Mouse (Mus musculus): ENCODE data around the gene Ccnd3. TPM values are rescaled to one million over a fixed set of nuclear protein-coding genes. Genes with fewer than 3 reads are reported as not detected.

The Ccnd3 gene
- polyA plus RNA-seq, 1 experiment = 417 TPM

DNA sequence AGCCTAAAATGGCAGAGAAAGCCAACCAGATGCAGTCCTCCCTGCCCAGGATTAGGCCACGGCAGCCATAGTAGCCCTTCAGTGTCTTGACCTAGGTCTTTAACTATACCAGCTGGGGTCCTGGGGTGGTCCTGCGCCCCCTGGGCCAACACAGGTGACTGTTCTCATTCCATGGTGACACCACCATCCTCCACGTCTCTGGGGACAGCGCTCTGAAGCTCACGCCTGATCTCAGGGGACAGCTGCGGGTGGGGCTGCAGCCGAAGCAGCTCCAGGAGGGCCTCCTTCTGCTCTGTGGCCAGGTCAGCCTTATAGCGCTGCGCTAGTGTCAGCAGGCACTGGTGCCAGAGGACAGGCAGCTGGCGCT is 96.5 kb downstream of the Ccnd3 start:
- Histone ChIP-seq H3K4me1 (ENCODE audit: control insufficient read depth, insufficient read depth, low read length) (peaks cover 10% of the 10 kb centered on the region; the same call in 1 of the 2 replicates), H3K4me3 (replicated peaks; ENCODE audit: control insufficient read depth, low read depth, low read length) (no peak overlapping the region), H3K27ac (ENCODE audit: control insufficient read depth, insufficient read depth, low read depth, low read length, poor library complexity) (peak overlapping the region; percentile 21)
- WGBS = 86% methylated on average over 10 of the region's 10 CpGs
- TF ChIP-seq POLR2A (IDR thresholded peaks at IDR 0.05; ENCODE audit: borderline replicate concordance, control insufficient read depth, low read depth, low read length) (no peak), CTCF (IDR thresholded peaks at IDR 0.05; ENCODE audit: control insufficient read depth, insufficient read depth, low read length) (no peak)

DNA sequence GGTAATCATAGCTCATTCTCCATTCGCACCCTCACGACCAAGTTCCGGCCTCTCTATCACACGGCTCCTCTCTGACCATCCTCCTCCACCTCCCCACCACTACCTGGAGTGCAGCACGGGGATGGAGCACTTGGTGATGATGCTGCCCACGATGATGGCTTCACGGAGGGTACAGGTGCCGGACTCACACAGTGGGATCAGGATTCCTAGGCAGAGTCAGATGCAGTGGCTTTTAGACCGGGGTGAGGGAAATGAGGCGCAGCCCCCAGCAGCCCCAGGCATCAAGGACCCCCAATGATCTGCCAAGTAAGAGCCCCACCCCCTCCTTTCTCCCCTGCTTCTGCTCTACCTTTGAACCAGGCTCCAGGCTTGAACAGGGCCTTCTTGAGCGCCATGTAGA is 97.4 kb downstream of the Ccnd3 start:
- TF ChIP-seq CTCF (IDR thresholded peaks at IDR 0.05; ENCODE audit: control insufficient read depth, insufficient read depth, low read length) (no peak), POLR2A (IDR thresholded peaks at IDR 0.05; ENCODE audit: borderline replicate concordance, control insufficient read depth, low read depth, low read length) (no peak)
- Histone ChIP-seq H3K4me1 (ENCODE audit: control insufficient read depth, insufficient read depth, low read length) (peaks cover 10% of the 10 kb centered on the region; the same call in 1 of the 2 replicates), H3K27ac (ENCODE audit: control insufficient read depth, insufficient read depth, low read depth, low read length, poor library complexity) (no peak overlapping the region), H3K4me3 (replicated peaks; ENCODE audit: control insufficient read depth, low read depth, low read length) (no peak overlapping the region)
- WGBS = 93% methylated on average over 11 of the region's 11 CpGs

DNA sequence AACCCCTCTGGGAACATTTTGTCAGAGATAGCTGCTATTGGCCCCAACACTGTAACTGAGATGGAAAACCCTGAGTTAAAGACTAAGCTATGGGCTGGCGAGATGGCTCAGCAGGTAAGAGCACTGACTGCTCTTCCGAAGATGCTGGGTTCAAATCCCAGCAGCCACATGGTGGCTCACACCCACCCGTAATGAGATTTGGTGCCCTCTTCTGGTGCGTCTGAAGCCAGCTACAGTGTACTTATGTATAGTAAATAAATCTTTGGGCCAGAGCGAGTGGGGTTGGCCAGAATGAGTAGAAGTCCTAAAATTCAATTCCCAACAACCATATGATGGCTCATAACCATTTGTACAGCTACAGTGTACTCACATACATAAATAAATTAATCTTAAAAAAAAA is 101.4 kb downstream of the Ccnd3 start:
- H3K27ac ChIP-seq (ENCODE audit: control insufficient read depth, insufficient read depth, low read depth, low read length, poor library complexity) = no peak overlapping the region
- WGBS = 64% methylated on average over 5 of the region's 5 CpGs
- peaks cover 3% of the 10 kb centered on the region; the same call in 1 of the 2 replicates for H3K4me1 ChIP-seq (ENCODE audit: control insufficient read depth, insufficient read depth, low read length)
- H3K4me3 ChIP-seq (replicated peaks; ENCODE audit: control insufficient read depth, low read depth, low read length) = no peak overlapping the region
- TF ChIP-seq POLR2A (IDR thresholded peaks at IDR 0.05; ENCODE audit: borderline replicate concordance, control insufficient read depth, low read depth, low read length) (no peak), CTCF (IDR thresholded peaks at IDR 0.05; ENCODE audit: control insufficient read depth, insufficient read depth, low read length) (peak; percentile 52; the same call in 1 of the 2 replicates)

DNA sequence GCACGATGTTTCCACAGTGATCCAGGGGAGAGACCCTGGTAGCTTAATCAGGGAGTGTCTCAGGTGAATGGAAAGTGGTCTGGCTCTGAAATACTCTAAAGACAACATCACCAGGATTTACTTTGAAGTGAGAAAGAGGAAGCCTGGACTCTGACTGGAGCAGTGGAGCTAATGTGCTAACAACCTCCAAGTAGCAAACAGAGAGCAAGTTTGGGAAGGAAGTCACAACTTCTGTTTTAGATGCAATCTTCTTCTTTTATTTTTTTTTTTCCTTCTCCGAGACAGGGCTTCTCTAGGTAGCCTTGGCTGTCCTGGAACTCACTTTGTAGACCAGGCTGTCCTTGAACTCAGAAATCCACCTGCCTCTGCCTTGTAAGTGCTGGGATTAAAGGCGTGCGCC is 104.3 kb downstream of the Ccnd3 start:
- 64% methylated on average over 4 of the region's 4 CpGs for WGBS
- TF ChIP-seq POLR2A (IDR thresholded peaks at IDR 0.05; ENCODE audit: borderline replicate concordance, control insufficient read depth, low read depth, low read length) (no peak), CTCF (IDR thresholded peaks at IDR 0.05; ENCODE audit: control insufficient read depth, insufficient read depth, low read length) (no peak)
- H3K27ac ChIP-seq (ENCODE audit: control insufficient read depth, insufficient read depth, low read depth, low read length, poor library complexity) = peak overlapping the region; percentile 36; the same call in 1 of the 2 replicates
- peaks cover 3% of the 10 kb centered on the region; the same call in 1 of the 2 replicates for H3K4me1 ChIP-seq (ENCODE audit: control insufficient read depth, insufficient read depth, low read length)
- no peak overlapping the region for H3K4me3 ChIP-seq (replicated peaks; ENCODE audit: control insufficient read depth, low read depth, low read length)

DNA sequence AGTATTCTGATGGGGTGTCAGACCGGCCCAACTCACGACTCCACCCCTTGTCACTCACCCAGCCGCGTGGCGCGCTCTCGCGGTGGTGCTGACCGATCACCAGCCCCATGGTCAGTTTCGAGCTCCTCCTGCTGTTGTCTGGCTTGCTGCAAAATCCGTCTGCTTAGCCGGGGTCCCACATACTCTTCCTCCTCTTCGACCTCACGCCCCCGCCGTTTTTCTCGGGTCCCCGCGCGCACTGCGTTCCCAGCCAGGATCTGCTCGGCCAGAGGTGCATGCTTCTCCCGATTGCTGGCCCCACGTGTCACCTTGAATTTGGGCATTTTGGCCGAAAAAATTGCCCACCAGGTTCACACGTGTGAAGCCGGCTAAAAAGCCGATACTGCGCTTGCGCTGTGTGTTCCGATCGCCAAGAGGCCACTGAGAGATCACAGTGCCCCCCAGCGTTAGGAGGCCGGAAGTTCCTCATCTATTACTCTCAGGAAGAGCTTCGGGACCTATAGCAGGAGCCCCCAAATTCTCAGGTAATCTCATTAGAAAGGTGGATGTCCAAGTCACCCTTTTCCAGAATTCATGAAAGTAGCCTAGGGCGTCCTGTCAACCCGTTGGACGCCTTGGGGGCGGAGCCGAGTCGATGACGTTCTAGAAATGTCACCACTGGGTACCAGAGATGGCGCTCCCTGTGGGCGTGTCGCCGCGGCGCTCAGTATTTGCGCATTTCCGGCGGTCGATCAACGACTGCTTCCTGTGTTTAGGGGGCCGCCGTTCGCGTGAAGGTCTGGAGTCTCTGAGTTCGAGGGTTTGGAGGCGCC is 106.2 kb downstream of the Ccnd3 start, which contains the start of the genes Bysl, Med20 and Gm20517:
TSS of gene Bysl (minus strand) at position 644 of the 812 bp plus-strand sequence.
TSS of gene Med20 (plus strand) at position 734 of the 812 bp plus-strand sequence.
TSS of gene Gm20517 (plus strand) at position 741 of the 812 bp plus-strand sequence.
- WGBS = under 1% methylated on average over 59 of the region's 59 CpGs
- Histone ChIP-seq H3K27ac (ENCODE audit: control insufficient read depth, insufficient read depth, low read depth, low read length, poor library complexity) (peak within 1 kb of the TSS; percentile 65), H3K4me1 (ENCODE audit: control insufficient read depth, insufficient read depth, low read length) (peaks cover 3% of the 10 kb centered on the region; the same call in 1 of the 2 replicates), H3K4me3 (replicated peaks; ENCODE audit: control insufficient read depth, low read depth, low read length) (peak within 1 kb of the TSS; percentile 96)
- TF ChIP-seq POLR2A (IDR thresholded peaks at IDR 0.05; ENCODE audit: borderline replicate concordance, control insufficient read depth, low read depth, low read length) = peak; percentile 66; the same call in 1 of the 2 replicates
- peak; percentile 83 for TF ChIP-seq CTCF (IDR thresholded peaks at IDR 0.05; ENCODE audit: control insufficient read depth, insufficient read depth, low read length)

DNA sequence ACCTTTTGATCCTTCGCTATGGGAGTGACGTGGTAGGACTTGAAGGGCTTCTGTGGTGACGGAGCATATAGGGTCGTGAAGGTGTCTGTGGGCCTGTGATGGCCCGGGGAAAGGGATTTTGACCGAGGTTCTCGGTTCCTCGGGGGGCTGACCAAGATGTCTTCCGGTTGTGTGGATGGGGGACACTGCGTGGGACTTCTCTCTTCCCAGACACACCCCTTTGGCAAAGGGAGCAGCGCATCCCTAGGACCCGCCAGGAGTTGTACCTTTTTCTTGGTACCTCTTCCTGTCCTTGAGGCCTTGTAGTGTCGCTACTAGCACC is 106.8 kb downstream of the Ccnd3 start:
- 0% methylated on average over 13 of the region's 13 CpGs for WGBS
- peak overlapping the region; percentile 65 for H3K27ac ChIP-seq (ENCODE audit: control insufficient read depth, insufficient read depth, low read depth, low read length, poor library complexity)
- H3K4me3 ChIP-seq (replicated peaks; ENCODE audit: control insufficient read depth, low read depth, low read length) = peak overlapping the region; percentile 96
- TF ChIP-seq POLR2A (IDR thresholded peaks at IDR 0.05; ENCODE audit: borderline replicate concordance, control insufficient read depth, low read depth, low read length) (no peak), CTCF (IDR thresholded peaks at IDR 0.05; ENCODE audit: control insufficient read depth, insufficient read depth, low read length) (no peak)
- H3K4me1 ChIP-seq (ENCODE audit: control insufficient read depth, insufficient read depth, low read length) = peaks cover 3% of the 10 kb centered on the region; the same call in 1 of the 2 replicates

DNA sequence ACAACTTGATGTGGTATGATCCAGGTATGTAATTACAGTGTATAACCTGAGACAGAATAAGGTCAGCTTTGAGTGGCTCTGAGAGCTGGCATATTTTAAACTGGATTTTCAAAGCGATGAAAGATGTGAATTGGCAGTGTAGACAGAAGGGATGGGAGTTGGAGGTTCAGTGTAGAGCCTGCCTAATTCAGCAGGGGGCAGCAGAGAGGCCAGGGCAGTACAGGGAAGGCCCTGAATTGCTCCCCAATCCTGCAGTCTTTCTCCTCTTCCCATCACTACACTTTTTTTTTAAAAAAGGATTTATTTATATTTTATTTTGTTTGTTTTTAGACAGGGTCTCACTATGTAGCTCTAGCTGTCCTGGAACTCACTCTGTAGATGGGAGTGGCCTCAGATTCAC is 109.2 kb downstream of the Ccnd3 start:
- no peak overlapping the region for H3K4me3 ChIP-seq (replicated peaks; ENCODE audit: control insufficient read depth, low read depth, low read length)
- H3K4me1 ChIP-seq (ENCODE audit: control insufficient read depth, insufficient read depth, low read length) = no peaks in the 10 kb centered on the region; the same call in 1 of the 2 replicates
- no peak overlapping the region for H3K27ac ChIP-seq (ENCODE audit: control insufficient read depth, insufficient read depth, low read depth, low read length, poor library complexity)
- 82% methylated on average over 1 of the region's 1 CpGs for WGBS
- TF ChIP-seq POLR2A (IDR thresholded peaks at IDR 0.05; ENCODE audit: borderline replicate concordance, control insufficient read depth, low read depth, low read length) (no peak), CTCF (IDR thresholded peaks at IDR 0.05; ENCODE audit: control insufficient read depth, insufficient read depth, low read length) (peak; percentile 81)

DNA sequence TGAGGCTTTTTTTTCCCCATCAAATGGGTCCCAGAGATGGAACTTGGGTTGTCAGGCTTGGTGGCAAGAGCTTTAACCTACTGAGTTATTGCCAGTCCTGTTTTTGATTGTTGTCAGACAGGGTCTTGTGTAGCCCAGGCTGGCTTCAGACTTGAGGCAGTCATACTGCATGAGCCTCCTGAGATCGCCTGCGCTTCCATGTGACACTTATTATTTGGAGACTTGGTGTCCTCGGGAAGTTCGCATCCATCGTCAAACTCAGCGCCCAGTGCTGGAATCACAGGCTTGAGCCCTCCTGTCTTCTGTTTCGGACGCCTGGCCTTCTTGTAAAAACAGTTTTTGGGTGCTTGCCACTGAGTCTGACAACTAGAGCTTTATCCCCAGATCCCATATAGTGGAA is 111.3 kb downstream of the Ccnd3 start:
- H3K4me3 ChIP-seq (replicated peaks; ENCODE audit: control insufficient read depth, low read depth, low read length) = no peak overlapping the region
- no peak overlapping the region for H3K27ac ChIP-seq (ENCODE audit: control insufficient read depth, insufficient read depth, low read depth, low read length, poor library complexity)
- WGBS = 95% methylated on average over 8 of the region's 8 CpGs
- H3K4me1 ChIP-seq (ENCODE audit: control insufficient read depth, insufficient read depth, low read length) = no peaks in the 10 kb centered on the region; the same call in 1 of the 2 replicates
- TF ChIP-seq POLR2A (IDR thresholded peaks at IDR 0.05; ENCODE audit: borderline replicate concordance, control insufficient read depth, low read depth, low read length) (no peak), CTCF (IDR thresholded peaks at IDR 0.05; ENCODE audit: control insufficient read depth, insufficient read depth, low read length) (no peak)

Measured in bone marrow, adult 2 months (tissue).